In genomic region chr16:93807961-93808554, GRCm38 (mm10) we compare ENCODE assay signal across 8 mouse cellular contexts. TPM values are rescaled to one million over a fixed set of nuclear protein-coding genes. Genes with fewer than 3 reads are reported as not detected.
A peak's percentile ranks its signal among the peaks of the same experiment; 100 is the strongest.
DNase-seq lines count a peak whose midpoint lies in the region; ATAC-seq and TF ChIP-seq lines count a peak whose summit lies in the region.

No protein-coding gene starts in this region.

- TF ChIP-seq POLR2A in heart, adult 2 months (IDR thresholded peaks at IDR 0.05; ENCODE audit: insufficient read depth, low read depth, low read length), result no peak
- no peak for TF ChIP-seq POLR2A in kidney, adult 2 months (IDR thresholded peaks at IDR 0.05; ENCODE audit: low read depth, low read length)

- H3K36me3 ChIP-seq in forebrain, postnatal 0 days (ENCODE audit: insufficient read depth), result peaks cover 61% of the 10 kb centered on the region
- H3K36me3 ChIP-seq in forebrain, embryonic 14.5 days (ENCODE audit: control insufficient read depth, insufficient read depth, low read length), result peaks cover 29% of the 10 kb centered on the region
- no peaks in the 10 kb centered on the region for H3K36me3 ChIP-seq in heart, adult 2 months (ENCODE audit: control insufficient read depth, insufficient read depth, low read length)
- no peaks in the 10 kb centered on the region for H3K36me3 ChIP-seq in kidney, adult 2 months (ENCODE audit: control insufficient read depth, insufficient read depth, low read length)

- H3K4me1 ChIP-seq in forebrain, postnatal 0 days (ENCODE audit: insufficient read depth), result no peaks in the 10 kb centered on the region
- H3K4me1 ChIP-seq in forebrain, embryonic 14.5 days (ENCODE audit: control insufficient read depth, insufficient read depth, low read length), result no peaks in the 10 kb centered on the region
- peaks cover 5% of the 10 kb centered on the region; the same call in 1 of the 2 replicates for H3K4me1 ChIP-seq in heart, adult 2 months (ENCODE audit: control insufficient read depth, insufficient read depth, low read length)
- no peaks in the 10 kb centered on the region for H3K4me1 ChIP-seq in kidney, adult 2 months (ENCODE audit: control insufficient read depth, insufficient read depth, low read length)

- H3K4me3 ChIP-seq in forebrain, postnatal 0 days (ENCODE audit: low read depth, low read length), result no peak overlapping the region
- no peak overlapping the region for H3K4me3 ChIP-seq in forebrain, embryonic 14.5 days (ENCODE audit: low read depth, low read length)
- H3K4me3 ChIP-seq in heart, adult 2 months, result no peak overlapping the region
- no peak overlapping the region for H3K4me3 ChIP-seq in kidney, adult 2 months (ENCODE audit: insufficient read depth, low read depth, low read length)

- intact Hi-C loops in heart, adult 2 months (cut with DNase I), result no loop called here

- peak; percentile 57; the same call in 1 of the 2 replicates for TF ChIP-seq EP300 in heart, adult 2 months (IDR thresholded peaks at IDR 0.05; ENCODE audit: insufficient read depth, low read depth, low read length)

- peak; percentile 56 for ATAC-seq in forebrain, postnatal 0 days
- ATAC-seq in forebrain, embryonic 14.5 days, result no peak

- no peak overlapping the region for H3K4me2 ChIP-seq in forebrain, postnatal 0 days (ENCODE audit: low read depth)
- H3K4me2 ChIP-seq in forebrain, embryonic 14.5 days (ENCODE audit: low read length), result no peak overlapping the region

- H3K9ac ChIP-seq in forebrain, postnatal 0 days, result no peak overlapping the region
- H3K9ac ChIP-seq in forebrain, embryonic 14.5 days (ENCODE audit: low read length), result no peak overlapping the region
- H3K9ac ChIP-seq in heart, adult 2 months (ENCODE audit: low read depth, low read length), result no peak overlapping the region

- H3K27me3 ChIP-seq in forebrain, postnatal 0 days (ENCODE audit: insufficient read depth, low read length), result no peaks in the 10 kb centered on the region
- H3K27me3 ChIP-seq in forebrain, embryonic 14.5 days (replicated peaks; ENCODE audit: control insufficient read depth, insufficient read depth, low read length), result no peaks in the 10 kb centered on the region
- H3K27me3 ChIP-seq in heart, adult 2 months (ENCODE audit: control insufficient read depth, insufficient read depth, low read length), result no peaks in the 10 kb centered on the region
- no peaks in the 10 kb centered on the region for H3K27me3 ChIP-seq in kidney, adult 2 months (replicated peaks; ENCODE audit: control insufficient read depth, insufficient read depth, low read length)

- H3K79me2 ChIP-seq in heart, adult 2 months (replicated peaks; ENCODE audit: control insufficient read depth, insufficient read depth, low read length), result no peaks in the 10 kb centered on the region

- no peak for DNase-seq in forebrain, postnatal 0 days
- DNase-seq in forebrain, embryonic 14.5 days (ENCODE audit: low spot score), result no peak
- DNase-seq in adrenal gland, postnatal 14 days, result peak; percentile 29
- DNase-seq in heart, adult 2 months, result peak; percentile 45 to 66
- DNase-seq in kidney, adult 2 months, result peak; percentile 84
- DNase-seq in lung, postnatal 36 days, result peak; percentile 63
- DNase-seq in MN1 (ENCODE audit: low spot score), result no peak
- no peak for DNase-seq in thymus, postnatal 4 days

- WGBS in forebrain, postnatal 0 days, result 49% methylated on average over 8 of the region's 8 CpGs
- 58% methylated on average over 8 of the region's 8 CpGs for WGBS in forebrain, embryonic 14.5 days
- 25% methylated on average over 8 of the region's 8 CpGs for WGBS in heart, adult 2 months
- 32% methylated on average over 8 of the region's 8 CpGs for WGBS in kidney, adult 2 months

- no peak overlapping the region; the same call in 1 of the 2 replicates for H3K27ac ChIP-seq in forebrain, postnatal 0 days (ENCODE audit: low read depth, low read length)
- no peak overlapping the region; the same call in 1 of the 2 replicates for H3K27ac ChIP-seq in forebrain, embryonic 14.5 days (ENCODE audit: low read depth, low read length)
- H3K27ac ChIP-seq in heart, adult 2 months, result no peak overlapping the region; the same call in 1 of the 2 replicates
- no peak overlapping the region for H3K27ac ChIP-seq in kidney, adult 2 months (ENCODE audit: insufficient read depth, low read depth, low read length)

- TF ChIP-seq CTCF in forebrain, postnatal 0 days (IDR thresholded peaks at IDR 0.05; ENCODE audit: low read depth), result no peak
- TF ChIP-seq CTCF in heart, adult 2 months (IDR thresholded peaks at IDR 0.05), result no peak
- no peak for TF ChIP-seq CTCF in kidney, adult 2 months (conservative IDR thresholded peaks at IDR 0.05; ENCODE audit: insufficient read depth, insufficient read length, low read depth, low read length)

- H3K9me3 ChIP-seq in forebrain, postnatal 0 days (ENCODE audit: low read length), result no peaks in the 10 kb centered on the region
- no peaks in the 10 kb centered on the region for H3K9me3 ChIP-seq in forebrain, embryonic 14.5 days (replicated peaks; ENCODE audit: control insufficient read depth, low read length)

RNA-seq across cellular contexts. Expression of gene Morc3, which starts 23.9 kb away (rescaled TPM):
- total RNA-seq in forebrain, postnatal 0 days (2014; rRNA removed), result 53.5 and 61.7 TPM in 2 replicates
- 18.6 and 25.8 TPM in 2 replicates for polyA plus RNA-seq in forebrain, postnatal 0 days (2015; fragmentation: Nextera tagmentation; extraction: Ambion mirVana)
- 32.1 and 36.1 TPM in 2 replicates for polyA plus RNA-seq in forebrain, embryonic 14.5 days (2014; fragmentation: Nextera tagmentation; extraction: Ambion mirVana)
- 33.6 and 43.6 TPM in 2 replicates for total RNA-seq in adrenal gland, postnatal 14 days (2021)
- total RNA-seq in heart, adult 2 months (2021), result 10 to 100 TPM; 15.3 to 17.3 TPM
- 4.8 and 11.7 TPM in 2 replicates for polyA plus RNA-seq in heart, adult 2 months (2012; rRNA removed)
- polyA plus RNA-seq in kidney, adult 2 months (2012; rRNA removed), result 5.3 and 6.4 TPM in 2 replicates

Comparison
In these comparisons a context has a peak if more than half of its experiments do, and no peak if none do; other contexts are left out.
1. DNase-seq: peak in adrenal gland, postnatal 14 days (single experiment), heart, adult 2 months (2 of 2), kidney, adult 2 months (single experiment) and lung, postnatal 36 days (single experiment); none in forebrain, postnatal 0 days (single experiment), forebrain, embryonic 14.5 days (single experiment), MN1 (single experiment) and thymus, postnatal 4 days (single experiment).